Mouse (Mus musculus): ENCODE results near the gene Arhgap27. TPM values are rescaled to one million over a fixed set of nuclear protein-coding genes. Genes with fewer than 3 reads are reported as not detected.

Arhgap27 gene
- polyA plus RNA-seq, 1 experiment from 2014 or later: 16.9 TPM

GRCm38 (mm10) chr11:103375258-103375657 lies 11.8 kb upstream of the Arhgap27 start:
- no peak overlapping the region for H3K4me2 ChIP-seq (replicated peaks; ENCODE audit: low read depth)
- no peaks in the 10 kb centered on the region for H3K9me3 ChIP-seq (ENCODE audit: control insufficient read depth)
- H3K9ac ChIP-seq (ENCODE audit: low read depth, low read length): no peak overlapping the region
- no peak for ATAC-seq
- 71% methylated on average over 1 of the region's 1 CpGs for WGBS
- no peak overlapping the region for H3K27ac ChIP-seq (ENCODE audit: low read depth, low read length)
- no peak overlapping the region for H3K4me3 ChIP-seq (ENCODE audit: low read depth, low read length)
- TF ChIP-seq CTCF (IDR thresholded peaks at IDR 0.05; ENCODE audit: low read depth): no peak
- H3K36me3 ChIP-seq (ENCODE audit: control insufficient read depth, insufficient read depth): peaks cover 66% of the 10 kb centered on the region
- H3K27me3 ChIP-seq (replicated peaks; ENCODE audit: control insufficient read depth, insufficient read depth, low read length): no peaks in the 10 kb centered on the region
- no peaks in the 10 kb centered on the region for H3K4me1 ChIP-seq (replicated peaks; ENCODE audit: control insufficient read depth, insufficient read depth, low read length)

GRCm38 (mm10) chr11:103373922-103374321 lies 10.4 kb upstream of the Arhgap27 start:
- no peaks in the 10 kb centered on the region for H3K27me3 ChIP-seq (replicated peaks; ENCODE audit: control insufficient read depth, insufficient read depth, low read length)
- no peaks in the 10 kb centered on the region for H3K4me1 ChIP-seq (replicated peaks; ENCODE audit: control insufficient read depth, insufficient read depth, low read length)
- no peak for TF ChIP-seq CTCF (IDR thresholded peaks at IDR 0.05; ENCODE audit: low read depth)
- H3K36me3 ChIP-seq (ENCODE audit: control insufficient read depth, insufficient read depth): peaks cover 56% of the 10 kb centered on the region
- WGBS: 94% methylated on average over 9 of the region's 9 CpGs
- no peak overlapping the region for H3K4me3 ChIP-seq (ENCODE audit: low read depth, low read length)
- ATAC-seq: no peak
- no peak overlapping the region for H3K27ac ChIP-seq (ENCODE audit: low read depth, low read length)
- H3K9ac ChIP-seq (ENCODE audit: low read depth, low read length): no peak overlapping the region
- H3K9me3 ChIP-seq (ENCODE audit: control insufficient read depth): no peaks in the 10 kb centered on the region
- no peak overlapping the region for H3K4me2 ChIP-seq (replicated peaks; ENCODE audit: low read depth)

- Histone ChIP-seq H3K9ac (ENCODE audit: low read depth, low read length) (no peak overlapping the region), H3K27ac (ENCODE audit: low read depth, low read length) (no peak overlapping the region), H3K9me3 (ENCODE audit: control insufficient read depth) (no peaks in the 10 kb centered on the region), H3K4me1 (replicated peaks; ENCODE audit: control insufficient read depth, insufficient read depth, low read length) (no peaks in the 10 kb centered on the region), H3K4me2 (replicated peaks; ENCODE audit: low read depth) (no peak overlapping the region), H3K4me3 (ENCODE audit: low read depth, low read length) (no peak overlapping the region), H3K36me3 (ENCODE audit: control insufficient read depth, insufficient read depth) (peaks cover 56% of the 10 kb centered on the region), H3K27me3 (replicated peaks; ENCODE audit: control insufficient read depth, insufficient read depth, low read length) (no peaks in the 10 kb centered on the region)
- WGBS: 88% methylated on average over 4 of the region's 4 CpGs
- no peak for ATAC-seq
- no peak for TF ChIP-seq CTCF (IDR thresholded peaks at IDR 0.05; ENCODE audit: low read depth)
Observed at GRCm38 (mm10) chr11:103372561-103372960, 9.1 kb upstream of the Arhgap27 start.

- no peaks in the 10 kb centered on the region for H3K4me1 ChIP-seq (replicated peaks; ENCODE audit: control insufficient read depth, insufficient read depth, low read length)
- WGBS: 76% methylated on average over 3 of the region's 3 CpGs
- TF ChIP-seq CTCF (IDR thresholded peaks at IDR 0.05; ENCODE audit: low read depth): no peak
- H3K9me3 ChIP-seq (ENCODE audit: control insufficient read depth): no peaks in the 10 kb centered on the region
- H3K9ac ChIP-seq (ENCODE audit: low read depth, low read length): no peak overlapping the region; the same call in 1 of the 2 replicates
- ATAC-seq: no peak
- 0 out of 2 replicates have a peak overlapping the region, but pooled peaks have one; percentile 42 for H3K27ac ChIP-seq (ENCODE audit: low read depth, low read length)
- no peak overlapping the region for H3K4me2 ChIP-seq (replicated peaks; ENCODE audit: low read depth)
- no peaks in the 10 kb centered on the region for H3K27me3 ChIP-seq (replicated peaks; ENCODE audit: control insufficient read depth, insufficient read depth, low read length)
- H3K4me3 ChIP-seq (ENCODE audit: low read depth, low read length): no peak overlapping the region
- peaks cover 56% of the 10 kb centered on the region for H3K36me3 ChIP-seq (ENCODE audit: control insufficient read depth, insufficient read depth)
Observed at GRCm38 (mm10) chr11:103372068-103372467, 8.6 kb upstream of the Arhgap27 start.

- peaks cover 52% of the 10 kb centered on the region for H3K36me3 ChIP-seq (ENCODE audit: control insufficient read depth, insufficient read depth)
- no peak for ATAC-seq
- H3K27ac ChIP-seq (ENCODE audit: low read depth, low read length): peak overlapping the region; percentile 42
Observed at GRCm38 (mm10) chr11:103371222-103371539, 7.7 kb upstream of the Arhgap27 start.

GRCm38 (mm10) chr11:103370397-103371221 lies 7.1 kb upstream of the Arhgap27 start:
- peak; percentile 42 for ATAC-seq
- Histone ChIP-seq H3K4me2 (replicated peaks; ENCODE audit: low read depth) (no peak overlapping the region), H3K36me3 (ENCODE audit: control insufficient read depth, insufficient read depth) (peaks cover 49% of the 10 kb centered on the region; the same call in 1 of the 2 replicates)

More at GRCm38 (mm10) chr11:103371222-103371539, 7.7 kb upstream of the Arhgap27 start:
- TF ChIP-seq CTCF (IDR thresholded peaks at IDR 0.05; ENCODE audit: low read depth): no peak
- Histone ChIP-seq H3K27me3 (replicated peaks; ENCODE audit: control insufficient read depth, insufficient read depth, low read length) (no peaks in the 10 kb centered on the region), H3K4me2 (replicated peaks; ENCODE audit: low read depth) (no peak overlapping the region), H3K9ac (ENCODE audit: low read depth, low read length) (no peak overlapping the region), H3K4me3 (ENCODE audit: low read depth, low read length) (no peak overlapping the region), H3K9me3 (ENCODE audit: control insufficient read depth) (no peaks in the 10 kb centered on the region), H3K4me1 (replicated peaks; ENCODE audit: control insufficient read depth, insufficient read depth, low read length) (no peaks in the 10 kb centered on the region)
- WGBS: 52% methylated on average over 3 of the region's 3 CpGs

More at GRCm38 (mm10) chr11:103370397-103371221, 7.1 kb upstream of the Arhgap27 start:
- no peak for TF ChIP-seq CTCF (IDR thresholded peaks at IDR 0.05; ENCODE audit: low read depth)
- Histone ChIP-seq H3K9ac (ENCODE audit: low read depth, low read length) (no peak overlapping the region), H3K27me3 (replicated peaks; ENCODE audit: control insufficient read depth, insufficient read depth, low read length) (no peaks in the 10 kb centered on the region), H3K27ac (ENCODE audit: low read depth, low read length) (no peak overlapping the region), H3K4me3 (ENCODE audit: low read depth, low read length) (no peak overlapping the region), H3K4me1 (replicated peaks; ENCODE audit: control insufficient read depth, insufficient read depth, low read length) (no peaks in the 10 kb centered on the region), H3K9me3 (ENCODE audit: control insufficient read depth) (no peaks in the 10 kb centered on the region)
- WGBS: 84% methylated on average over 9 of the region's 9 CpGs

Measured in intestine, postnatal 0 days (tissue).